Mouse (Mus musculus): ENCODE results near the gene Ccdc84. TPM values are rescaled to one million over a fixed set of nuclear protein-coding genes. Genes with fewer than 3 reads are reported as not detected.
"Not testable (repeated sequence)": the region's sequence is repeated elsewhere in the genome, so short reads cannot be mapped to it uniquely, and the experiment has no call there.

Ccdc84 gene
- total and polyA plus RNA-seq, 2 experiments from 2014 or later, result 24.5 to 25.2 TPM

DNA sequence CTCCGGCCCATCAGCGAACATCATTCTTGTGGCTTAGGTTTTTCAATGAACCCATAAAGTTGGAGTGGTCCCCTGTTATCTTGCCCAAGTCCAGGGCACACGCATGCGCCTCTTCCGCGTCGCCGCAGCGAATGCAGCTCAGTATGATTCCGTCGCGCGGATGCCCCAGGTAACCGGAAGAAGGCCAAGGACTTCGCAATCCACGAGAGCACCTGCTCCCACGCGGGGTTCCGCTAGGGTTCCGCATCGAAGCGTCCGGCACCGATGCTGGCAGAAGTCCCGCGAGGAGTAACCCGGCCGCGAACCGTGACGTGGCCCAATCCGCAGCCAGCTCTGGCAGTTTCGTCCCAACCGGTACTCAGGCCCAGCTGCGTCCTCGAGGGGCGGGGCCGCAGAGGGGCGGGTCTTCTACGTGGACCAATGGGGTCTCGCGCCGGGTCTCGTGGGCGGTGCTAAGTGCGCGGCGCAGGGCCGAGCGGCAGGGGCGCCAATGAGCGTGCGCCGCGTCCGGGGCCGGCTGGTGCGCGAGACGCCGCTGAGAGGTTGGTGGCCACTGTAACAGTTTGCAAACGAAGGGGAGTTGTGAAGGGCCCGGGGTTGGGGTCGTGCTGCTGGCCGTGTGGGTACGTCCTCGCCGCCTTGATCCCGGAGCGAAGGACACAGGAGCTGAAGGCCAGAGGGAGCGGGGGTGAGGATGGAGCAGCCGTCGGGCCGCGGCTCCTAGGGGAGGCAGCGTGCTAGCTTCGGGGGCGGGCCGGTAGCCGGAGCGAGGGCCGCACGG, 39.1 kb downstream of the Ccdc84 start, which contains the start of gene Hyou1:
Gene Hyou1, plus strand, starts transcription at position 437 of the 781 bp plus-strand sequence.
- H3K4me1 ChIP-seq (ENCODE audit: insufficient read depth), result peaks cover 6% of the 10 kb centered on the region
- peak within 1 kb of the TSS; percentile 78 for H3K4me3 ChIP-seq (ENCODE audit: low read depth, low read length)
- peak within 1 kb of the TSS; percentile 84 for H3K9ac ChIP-seq
- peak; percentile 66 for TF ChIP-seq CTCF (IDR thresholded peaks at IDR 0.05; ENCODE audit: low read depth)
- WGBS, result 2% methylated on average over 83 of the region's 83 CpGs
- peaks cover 32% of the 10 kb centered on the region for H3K36me3 ChIP-seq (ENCODE audit: insufficient read depth)
- H3K4me2 ChIP-seq (ENCODE audit: low read depth), result peak within 1 kb of the TSS; percentile 94
- peak; percentile 99 for DNase-seq
- peak within 1 kb of the TSS; percentile 86 for H3K27ac ChIP-seq (ENCODE audit: low read depth, low read length)
- no peaks in the 10 kb centered on the region for H3K27me3 ChIP-seq (ENCODE audit: insufficient read depth, low read length)
- H3K9me3 ChIP-seq (ENCODE audit: low read length), result no peaks in the 10 kb centered on the region
- peak; percentile 99 for ATAC-seq

GRCm38 (mm10) chr9:44378153-44378730, 40.1 kb downstream of the Ccdc84 start:
- no peak for TF ChIP-seq CTCF (IDR thresholded peaks at IDR 0.05; ENCODE audit: low read depth)
- Histone ChIP-seq H3K9ac (peak overlapping the region; percentile 84), H3K4me3 (ENCODE audit: low read depth, low read length) (peak overlapping the region; percentile 78), H3K4me2 (ENCODE audit: low read depth) (peak overlapping the region; percentile 94), H3K9me3 (ENCODE audit: low read length) (no peaks in the 10 kb centered on the region), H3K27ac (ENCODE audit: low read depth, low read length) (0 out of 2 replicates have a peak overlapping the region, but pooled peaks have one; percentile 86), H3K27me3 (ENCODE audit: insufficient read depth, low read length) (no peaks in the 10 kb centered on the region), H3K4me1 (ENCODE audit: insufficient read depth) (peaks cover 6% of the 10 kb centered on the region), H3K36me3 (ENCODE audit: insufficient read depth) (peaks cover 23% of the 10 kb centered on the region)
- DNase-seq (no peak), ATAC-seq (no peak)
- WGBS, result 86% methylated on average over 5 of the region's 5 CpGs

DNA sequence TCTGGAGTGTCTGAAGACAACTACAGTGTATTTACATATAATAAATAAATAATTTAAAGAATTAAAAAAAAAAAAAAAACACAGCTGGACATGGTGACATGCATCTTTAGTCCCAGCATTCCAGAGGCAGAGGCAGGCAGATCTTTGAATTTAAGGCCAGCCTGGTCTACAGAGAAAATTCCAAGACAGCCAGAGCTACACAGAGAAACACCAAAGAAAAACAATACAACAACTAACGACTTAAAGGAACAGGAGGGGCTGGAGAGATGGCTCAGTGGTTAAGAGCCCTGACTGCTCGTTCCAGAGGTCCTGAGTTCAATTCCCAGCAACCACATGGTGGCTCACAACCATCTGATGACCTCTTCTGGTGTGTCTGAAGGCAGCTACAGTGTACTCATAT, 41.0 kb downstream of the Ccdc84 start:
- ATAC-seq; H3K4me2 ChIP-seq (ENCODE audit: low read depth): not testable (repeated sequence)
- WGBS, result 88% methylated on average over 2 of the region's 2 CpGs

DNA sequence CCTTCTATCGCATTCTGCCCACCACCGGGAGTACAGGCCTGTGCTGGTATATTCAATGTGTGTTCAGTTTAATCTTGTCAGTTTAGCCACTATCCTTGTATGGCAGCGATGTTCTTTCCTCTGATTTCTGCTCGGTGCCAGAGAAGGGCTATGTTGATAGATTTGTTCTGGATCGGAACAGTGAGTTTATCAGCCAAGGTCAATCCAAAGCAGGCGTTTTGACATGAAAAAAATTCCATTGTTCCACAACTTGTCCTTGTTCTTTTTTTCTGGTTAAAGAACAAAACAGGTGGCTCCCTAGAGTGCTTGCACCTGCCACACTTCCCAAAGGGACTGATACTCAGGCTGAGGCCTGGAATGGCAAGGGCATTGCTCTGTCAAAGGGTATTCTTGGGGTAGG, 42.2 kb downstream of the Ccdc84 start:
- Histone ChIP-seq H3K27me3 (ENCODE audit: insufficient read depth, low read length) (no peaks in the 10 kb centered on the region), H3K9me3 (ENCODE audit: low read length) (no peaks in the 10 kb centered on the region), H3K4me2 (ENCODE audit: low read depth) (no peak overlapping the region), H3K9ac (no peak overlapping the region), H3K36me3 (ENCODE audit: insufficient read depth) (peaks cover 2% of the 10 kb centered on the region), H3K27ac (ENCODE audit: low read depth, low read length) (no peak overlapping the region), H3K4me3 (ENCODE audit: low read depth, low read length) (no peak overlapping the region), H3K4me1 (ENCODE audit: insufficient read depth) (peaks cover 6% of the 10 kb centered on the region)
- no peak for TF ChIP-seq CTCF (IDR thresholded peaks at IDR 0.05; ENCODE audit: low read depth)
- WGBS, result 85% methylated on average over 6 of the region's 6 CpGs
- ATAC-seq (no peak), DNase-seq (no peak)

More for the DNA sequence above, 41.0 kb downstream of the Ccdc84 start:
- H3K9me3 ChIP-seq (ENCODE audit: low read length); H3K9ac ChIP-seq; DNase-seq; H3K27ac ChIP-seq (ENCODE audit: low read depth, low read length); H3K4me1 ChIP-seq (ENCODE audit: insufficient read depth); H3K27me3 ChIP-seq (ENCODE audit: insufficient read depth, low read length); H3K4me3 ChIP-seq (ENCODE audit: low read depth, low read length): not testable (repeated sequence)
- H3K36me3 ChIP-seq (ENCODE audit: insufficient read depth), result peaks cover 14% of the 10 kb centered on the region

- ATAC-seq (no peak), DNase-seq (no peak)
- Histone ChIP-seq H3K36me3 (ENCODE audit: insufficient read depth) (no peaks in the 10 kb centered on the region), H3K27me3 (ENCODE audit: insufficient read depth, low read length) (no peaks in the 10 kb centered on the region), H3K9me3 (ENCODE audit: low read length) (no peaks in the 10 kb centered on the region), H3K4me2 (ENCODE audit: low read depth) (no peak overlapping the region), H3K9ac (no peak overlapping the region), H3K4me1 (ENCODE audit: insufficient read depth) (no peaks in the 10 kb centered on the region), H3K4me3 (ENCODE audit: low read depth, low read length) (no peak overlapping the region), H3K27ac (ENCODE audit: low read depth, low read length) (no peak overlapping the region)
- TF ChIP-seq CTCF (IDR thresholded peaks at IDR 0.05; ENCODE audit: low read depth), result no peak
Observed at GRCm38 (mm10) chr9:44373386-44373785, 45.0 kb downstream of the Ccdc84 start.

DNA sequence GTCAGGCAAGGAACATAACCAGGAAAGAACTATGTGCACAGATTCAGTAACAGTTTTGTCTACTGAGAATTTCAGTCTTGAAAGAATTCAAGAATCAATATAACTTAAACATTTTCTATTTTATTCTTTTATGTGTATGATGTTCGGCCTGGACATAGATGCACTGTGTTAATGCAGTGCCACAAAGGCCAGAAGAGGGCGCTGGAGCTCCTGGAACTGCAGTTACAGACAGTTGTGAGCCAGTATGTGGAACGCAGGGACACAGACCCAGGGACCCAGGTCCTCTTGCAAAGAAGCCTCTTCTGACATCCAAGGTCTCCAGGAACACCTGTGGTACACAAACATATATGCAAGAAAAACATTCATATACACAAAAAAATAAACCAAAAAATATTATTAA, 53.9 kb downstream of the Ccdc84 start:
- Histone ChIP-seq H3K27me3 (ENCODE audit: insufficient read depth, low read length) (no peaks in the 10 kb centered on the region), H3K4me1 (ENCODE audit: insufficient read depth) (peaks cover 6% of the 10 kb centered on the region), H3K36me3 (ENCODE audit: insufficient read depth) (peaks cover 3% of the 10 kb centered on the region; the same call in 1 of the 2 replicates), H3K9ac (no peak overlapping the region), H3K9me3 (ENCODE audit: low read length) (no peaks in the 10 kb centered on the region), H3K4me3 (ENCODE audit: low read depth, low read length) (no peak overlapping the region), H3K27ac (ENCODE audit: low read depth, low read length) (no peak overlapping the region), H3K4me2 (ENCODE audit: low read depth) (no peak overlapping the region)
- 57% methylated on average over 3 of the region's 3 CpGs for WGBS
- ATAC-seq, result no peak
- DNase-seq, result no peak
- peak; percentile 49 for TF ChIP-seq CTCF (IDR thresholded peaks at IDR 0.05; ENCODE audit: low read depth)

DNA sequence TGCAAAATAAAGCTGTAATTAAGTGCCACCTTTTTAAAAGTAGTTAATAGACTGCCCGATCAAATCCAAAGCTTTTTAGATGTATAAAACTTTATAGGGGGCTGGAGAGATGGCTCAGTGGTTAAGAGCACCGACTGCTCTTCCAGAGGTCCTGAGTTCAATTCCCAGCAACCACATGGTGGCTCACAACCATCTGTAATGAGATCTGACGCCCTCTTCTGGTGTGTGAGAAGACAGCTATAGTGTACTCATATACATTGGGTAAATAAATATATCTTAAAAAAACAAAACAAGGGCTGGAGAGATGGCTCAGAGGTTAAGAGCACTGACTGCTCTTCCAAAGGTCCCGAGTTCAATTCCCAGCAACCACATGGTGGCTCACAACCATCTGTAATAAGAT, 56.4 kb downstream of the Ccdc84 start:
- not testable (repeated sequence) for DNase-seq; H3K4me1 ChIP-seq (ENCODE audit: insufficient read depth); H3K9me3 ChIP-seq (ENCODE audit: low read length); H3K27me3 ChIP-seq (ENCODE audit: insufficient read depth, low read length)
- H3K27ac ChIP-seq (ENCODE audit: low read depth, low read length), result peak overlapping the region; percentile 86
- peak overlapping the region; percentile 87 for H3K9ac ChIP-seq
- H3K36me3 ChIP-seq (ENCODE audit: insufficient read depth), result peaks cover 14% of the 10 kb centered on the region
- peak overlapping the region; percentile 81 for H3K4me3 ChIP-seq (ENCODE audit: low read depth, low read length)
- 41% methylated on average over 4 of the region's 4 CpGs for WGBS
- ATAC-seq, result peak; percentile 42; the same call in 1 of the 2 replicates
- H3K4me2 ChIP-seq (ENCODE audit: low read depth), result peak overlapping the region; percentile 81
